Mouse (Mus musculus) forelimb bud, embryonic 11.5 days (tissue): ENCODE measurements around the gene Snd1.
A peak's percentile ranks its signal among the peaks of the same experiment; 100 is the strongest.
"Not testable (repeated sequence)": the region's sequence is repeated elsewhere in the genome, so short reads cannot be mapped to it uniquely, and the experiment has no call there.

Experiments used
- DNase-seq: peaks from one replicate; pipeline ENCODE4 v3.0.0-alpha.2; 2012; ENCODE audit warnings: low read depth, low spot score

The Snd1 gene

DNA sequence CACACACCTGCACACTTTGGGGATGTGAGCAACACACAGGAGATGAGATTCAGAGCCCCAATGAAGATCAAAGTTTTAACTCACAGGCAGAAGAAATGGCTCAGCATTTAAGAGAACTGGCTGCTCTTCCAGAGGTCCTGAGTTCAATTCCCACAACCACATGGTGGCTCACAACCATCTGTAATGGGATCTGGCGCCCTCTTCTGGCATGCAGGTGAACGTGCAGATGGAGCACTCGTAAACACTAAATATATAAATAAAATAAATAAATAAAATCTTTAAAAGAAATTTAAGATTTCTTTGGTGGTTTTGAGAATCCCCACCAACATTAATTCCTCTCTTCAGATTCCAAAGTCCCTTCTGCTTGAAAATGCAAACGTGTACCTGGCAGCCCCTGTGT, 429.5 kb downstream of the Snd1 start:
- no peak for DNase-seq

DNA sequence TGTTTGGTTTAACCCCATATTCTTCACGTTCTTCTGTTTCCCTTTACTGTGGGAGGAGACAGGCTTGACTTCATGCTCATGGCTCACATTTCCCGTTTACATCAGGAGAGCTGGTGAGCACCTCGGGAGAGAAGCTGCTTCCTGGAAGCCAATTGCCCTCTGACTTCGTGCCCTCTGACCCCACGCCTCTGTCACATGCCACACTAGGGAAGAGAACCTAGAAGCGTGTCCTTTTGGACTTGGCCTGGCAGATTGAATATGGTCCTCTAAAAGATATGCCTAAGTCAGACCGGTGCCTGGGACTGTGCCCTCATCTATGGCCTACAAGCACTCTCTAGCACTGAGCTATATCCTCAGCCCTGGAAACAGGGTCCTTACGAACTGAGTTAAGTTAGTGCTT, 430.4 kb downstream of the Snd1 start:
- DNase-seq, result no peak

DNA sequence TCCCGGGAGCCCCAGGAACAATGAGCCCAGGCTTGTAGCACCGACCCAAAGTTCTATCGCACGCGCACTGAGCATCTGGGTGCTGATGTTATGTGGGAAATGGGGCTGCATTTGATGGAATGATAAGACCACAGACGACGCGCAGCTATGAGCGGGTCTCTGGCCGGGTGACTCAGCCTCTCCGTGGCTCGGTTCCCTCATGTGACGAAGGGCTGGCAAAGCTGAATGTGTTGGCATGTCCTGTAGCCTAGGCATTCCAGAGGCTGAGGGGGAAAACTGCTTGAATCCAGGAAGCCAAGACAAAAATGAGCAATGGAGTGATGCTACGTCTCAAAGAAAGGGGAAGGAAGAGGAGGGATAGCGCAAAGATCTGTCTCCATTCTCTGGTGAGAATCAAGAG, 434.9 kb downstream of the Snd1 start:
- no peak for DNase-seq

DNA sequence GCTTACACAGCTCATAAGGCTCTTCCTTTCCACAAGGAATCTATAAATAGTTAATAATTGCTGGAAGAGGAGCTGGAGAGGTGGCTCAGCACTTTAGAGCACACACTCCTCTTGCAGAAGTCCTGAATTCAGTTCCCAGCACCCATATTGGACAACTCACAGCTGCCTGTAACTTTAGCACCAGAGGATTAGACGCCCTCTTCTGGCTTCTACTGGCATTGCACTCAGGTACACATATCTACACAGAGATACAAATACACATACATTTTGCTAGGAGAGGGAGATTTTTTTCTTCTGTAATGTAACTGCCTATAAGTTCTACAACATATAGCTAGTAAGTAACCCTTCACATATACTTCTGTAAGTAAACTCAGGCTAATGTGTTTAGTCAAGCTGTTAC, 440.0 kb downstream of the Snd1 start:
- no peak for DNase-seq

DNA sequence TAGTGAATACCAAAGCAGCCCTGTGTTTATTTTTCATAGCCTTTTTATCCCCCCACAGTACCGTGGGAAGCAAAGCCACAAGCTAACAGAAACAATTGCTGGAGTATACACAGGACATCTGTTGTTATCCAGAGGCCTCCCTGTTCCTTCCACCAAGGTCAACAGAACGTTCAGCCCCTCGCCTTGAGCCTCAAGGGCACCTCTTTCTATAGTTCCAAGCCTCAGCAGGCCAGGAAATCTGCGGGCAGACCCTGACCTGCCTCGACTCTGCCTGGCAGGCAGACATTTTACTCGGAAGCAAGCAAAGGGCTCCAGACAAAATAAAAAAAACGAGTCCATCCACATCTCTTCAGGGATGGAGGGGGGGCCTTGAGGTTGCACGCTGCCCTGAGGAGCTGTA, 441.7 kb downstream of the Snd1 start:
- DNase-seq, result no peak

DNA sequence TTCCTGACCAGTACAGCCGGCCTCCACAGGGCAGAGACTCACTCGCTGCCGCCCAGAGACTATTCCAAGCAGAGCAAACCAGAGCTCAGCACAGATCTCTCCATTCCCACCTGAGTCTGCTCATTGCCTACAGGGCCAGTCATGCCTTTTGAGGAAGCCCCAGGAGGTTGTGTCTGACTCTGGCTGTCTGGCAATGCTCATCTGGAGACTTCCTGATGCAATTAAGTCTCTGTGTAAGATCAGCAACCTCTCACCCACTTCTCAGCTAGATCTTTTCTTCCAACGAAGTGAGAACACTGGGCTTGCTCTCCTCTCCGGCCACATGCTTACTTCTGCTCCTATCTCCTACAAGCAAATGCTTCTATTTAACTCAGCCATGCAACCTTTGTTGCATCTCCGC, 444.4 kb downstream of the Snd1 start:
- DNase-seq, result no peak

DNA sequence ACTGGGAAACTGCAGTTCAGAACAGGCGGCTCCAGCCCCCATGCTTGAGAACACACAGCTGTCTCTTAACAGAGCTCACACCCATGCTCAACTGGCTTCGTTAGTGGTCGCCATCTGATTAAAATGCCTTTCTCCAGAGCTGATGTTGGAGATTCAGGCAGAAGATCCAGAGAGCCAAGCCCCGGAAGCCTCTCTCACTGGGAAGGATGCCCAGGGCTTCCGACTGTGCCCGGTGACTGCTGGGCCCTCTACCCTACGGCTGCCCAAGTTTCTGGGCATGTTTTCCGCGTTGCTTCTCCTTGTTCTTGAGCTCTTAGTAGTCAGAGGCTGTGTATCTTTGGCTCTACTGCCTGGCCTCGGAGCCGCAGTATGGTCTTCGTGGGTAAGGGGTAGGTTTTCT, 447.4 kb downstream of the Snd1 start:
- DNase-seq, result no peak

DNA sequence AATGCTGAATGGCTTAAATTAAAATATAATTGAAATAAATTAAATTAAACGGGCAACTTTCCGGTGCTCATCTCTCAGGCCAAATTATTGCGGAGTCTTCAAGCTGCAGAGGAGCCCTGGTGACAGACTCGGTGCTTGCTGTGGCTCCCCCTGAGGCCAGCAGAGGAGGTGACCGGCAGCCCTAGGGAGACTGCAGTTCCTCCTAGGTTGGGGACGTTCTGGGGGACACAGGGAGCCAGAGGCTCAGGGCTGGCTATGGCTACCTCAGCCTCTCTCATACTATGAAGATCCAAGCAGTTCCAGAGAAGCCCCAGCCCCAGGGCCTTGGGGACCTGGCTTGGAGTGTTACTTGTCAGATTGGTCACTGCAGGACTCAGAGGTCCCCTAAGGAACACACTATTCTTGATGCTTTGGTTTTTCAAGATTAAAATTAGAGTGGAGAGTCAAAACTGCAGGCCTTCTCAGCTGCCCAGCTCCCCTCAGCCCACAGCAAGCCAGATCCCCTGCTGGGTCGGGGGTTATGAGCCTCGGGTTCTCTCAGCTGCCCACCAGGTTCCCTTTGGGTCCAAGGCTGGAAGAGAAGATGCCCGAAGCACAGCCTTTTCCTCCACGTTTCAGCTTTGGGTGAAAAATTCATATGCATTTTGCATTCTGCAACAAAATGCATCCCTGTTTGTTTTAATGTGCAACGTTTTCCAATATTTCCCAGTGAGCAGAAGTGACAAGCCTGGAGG, 448.3 kb downstream of the Snd1 start:
- no peak for DNase-seq

DNA sequence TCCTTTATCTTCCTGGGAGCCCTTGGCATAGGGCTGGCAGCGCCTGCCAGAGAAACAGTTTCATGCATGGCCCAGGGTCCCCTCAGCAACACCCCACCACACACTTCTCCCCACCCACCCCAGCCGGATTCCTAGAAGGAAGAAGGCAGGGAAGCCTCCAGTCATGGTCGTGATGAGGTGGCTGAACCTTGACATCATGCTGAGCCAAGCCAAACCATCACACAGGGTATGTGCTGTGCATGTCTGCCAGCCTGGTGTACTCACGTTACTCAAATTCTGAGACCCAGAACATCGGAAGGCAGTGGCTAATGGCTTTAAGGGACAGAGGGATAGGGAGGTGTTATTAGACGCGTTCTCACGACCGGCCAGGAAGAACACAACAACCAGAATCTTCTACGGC, 448.9 kb downstream of the Snd1 start:
- no peak for DNase-seq

DNA sequence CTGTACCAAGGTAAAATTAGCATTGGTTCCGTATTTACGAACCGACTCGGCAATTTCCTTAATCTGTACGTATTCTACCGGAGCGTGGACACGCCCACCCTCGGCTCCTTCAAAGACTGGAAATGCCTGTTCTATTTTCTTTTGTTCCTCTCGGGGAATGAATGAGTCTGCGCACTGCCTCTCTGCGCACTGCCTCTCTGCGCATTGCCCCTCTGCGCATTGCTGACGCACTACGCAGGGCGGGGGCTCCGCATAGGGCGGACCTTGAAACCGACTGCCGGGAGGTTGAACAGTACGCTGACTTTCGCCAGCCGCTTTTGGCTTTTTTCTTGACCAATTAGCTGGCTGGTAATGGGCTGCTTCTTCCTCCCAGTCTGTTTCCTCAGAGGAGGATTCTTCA, 453.0 kb downstream of the Snd1 start:
- not testable (repeated sequence) for DNase-seq

DNA sequence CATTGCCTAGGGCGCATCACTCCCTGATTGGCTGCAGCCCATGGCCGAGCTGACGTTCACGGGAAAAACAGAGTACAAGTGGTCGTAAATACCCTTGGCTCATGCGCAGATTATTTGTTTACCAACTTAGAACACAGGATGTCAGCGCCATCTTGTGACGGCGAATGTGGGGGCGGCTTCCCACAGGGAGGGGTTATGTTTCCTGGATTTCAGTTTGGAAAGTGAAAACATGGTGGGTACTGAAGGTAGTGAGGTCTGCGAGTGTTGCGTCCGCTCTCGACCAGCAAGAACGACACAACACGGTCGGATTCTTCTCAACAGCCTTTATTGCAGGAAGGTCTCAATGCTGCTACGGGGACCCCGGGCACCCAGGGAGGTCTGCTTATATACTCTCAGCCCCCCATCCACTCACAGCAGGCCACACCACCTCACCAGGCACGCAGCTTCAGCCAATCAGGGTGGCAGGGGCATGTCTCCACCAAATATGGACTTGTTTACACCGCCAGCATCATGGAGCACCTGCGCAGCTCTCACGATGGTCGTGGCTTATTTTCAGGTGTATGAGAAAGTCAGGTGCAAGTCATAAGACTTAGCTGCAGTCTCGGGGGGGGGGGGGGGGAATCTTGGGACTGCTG, 454.3 kb downstream of the Snd1 start:
- DNase-seq, result peak; percentile 55

DNA sequence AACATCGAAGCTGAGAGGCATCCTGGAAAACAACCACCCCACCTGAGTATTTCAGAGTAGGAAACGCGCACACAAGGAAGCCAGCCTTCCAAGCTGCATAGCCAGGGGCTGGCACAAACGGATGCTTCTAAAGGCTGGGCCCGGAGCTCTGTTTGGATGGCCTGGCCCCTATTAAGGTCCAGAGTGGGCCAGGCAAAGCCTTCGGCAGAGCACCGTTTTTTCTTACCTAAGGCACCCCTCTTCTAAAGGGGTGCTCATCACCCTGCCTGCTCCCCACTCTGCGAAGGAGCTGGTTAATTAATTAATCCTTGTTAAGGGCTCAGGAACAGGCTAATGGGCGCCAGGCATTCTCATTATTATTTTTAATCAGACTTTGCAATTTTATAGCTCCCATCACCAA, 456.3 kb downstream of the Snd1 start:
- DNase-seq, result no peak

DNA sequence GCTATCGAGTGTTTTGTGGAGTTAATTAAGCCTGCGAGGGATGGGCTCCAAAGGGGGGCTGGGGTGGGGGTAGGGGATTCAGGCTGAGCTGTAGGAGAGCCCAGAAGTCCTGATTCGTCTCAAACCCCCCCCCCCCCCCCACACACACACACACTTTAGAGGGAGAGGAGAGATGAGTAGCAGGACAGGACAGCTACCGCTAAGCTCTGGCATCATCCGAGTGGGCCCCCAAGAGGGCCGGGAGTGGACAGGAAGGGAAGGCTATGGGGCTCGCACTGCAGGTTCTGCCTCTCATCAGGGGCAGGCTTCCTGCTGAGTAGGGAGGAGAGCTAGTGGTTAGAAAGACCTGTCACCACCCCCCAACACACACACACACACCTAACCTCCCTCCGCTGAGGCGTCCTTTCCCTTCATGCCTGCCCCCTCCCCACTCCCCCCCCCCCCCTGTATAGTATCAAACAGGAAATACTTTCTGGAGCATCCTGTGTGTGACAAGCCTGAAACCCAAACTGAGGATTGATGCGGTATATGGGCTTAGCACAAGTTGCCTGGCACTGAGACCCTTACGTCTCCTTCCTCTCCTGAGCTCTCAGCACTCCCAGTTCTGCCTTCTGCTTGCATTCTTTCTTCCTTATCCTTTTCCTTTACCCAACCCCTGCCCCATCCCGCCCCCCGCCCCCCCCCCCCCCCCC, 456.8 kb downstream of the Snd1 start:
- no peak for DNase-seq

DNA sequence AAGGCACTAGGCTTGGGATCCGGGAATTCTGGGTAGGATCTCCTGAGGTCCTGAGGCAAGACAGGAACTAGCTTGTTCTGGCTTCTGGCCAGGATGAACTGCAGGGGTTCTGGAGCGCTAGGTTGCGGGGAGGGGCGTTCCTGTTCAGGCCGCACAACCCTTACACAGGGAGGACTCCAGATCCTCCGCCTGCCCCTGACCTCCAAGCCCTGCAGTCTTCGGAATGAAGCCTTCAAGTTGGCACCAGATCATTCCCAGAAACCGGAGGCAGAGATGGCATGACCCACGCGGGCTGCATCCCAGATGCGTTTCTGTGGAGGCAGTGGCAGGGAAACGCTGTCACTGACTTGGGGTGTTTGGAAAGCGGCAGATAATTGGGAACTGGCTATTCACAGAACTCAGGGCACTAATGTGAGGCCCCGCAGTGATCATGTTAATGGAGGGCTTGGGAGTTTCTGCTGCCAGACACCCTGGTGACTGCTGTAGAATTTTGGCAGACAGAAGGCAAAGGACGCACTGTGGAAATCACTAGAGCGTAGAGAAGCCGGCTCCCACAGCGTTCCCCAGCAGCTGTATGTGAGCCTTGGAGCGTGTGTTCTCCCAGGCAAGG, 457.5 kb downstream of the Snd1 start:
- DNase-seq, result peak; percentile 65

DNA sequence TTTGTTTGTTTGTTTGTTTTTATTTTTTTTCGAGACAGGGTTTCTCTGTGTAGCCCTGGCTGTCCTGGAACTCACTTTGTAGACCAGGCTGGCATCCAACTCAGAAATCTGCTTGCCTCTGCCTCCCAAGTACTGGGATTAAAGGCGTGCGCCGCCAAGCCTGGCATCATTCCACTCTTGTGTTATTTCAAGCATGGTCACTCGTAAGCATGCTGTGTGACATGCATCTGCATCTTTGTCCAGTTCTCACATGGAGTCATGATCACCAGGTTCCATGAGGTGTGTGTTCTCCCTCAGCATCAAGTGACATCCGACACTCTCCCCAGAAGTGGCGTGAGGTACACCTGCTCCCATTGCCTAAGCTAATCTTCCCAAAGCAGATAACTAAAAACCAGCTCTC, 460.8 kb downstream of the Snd1 start:
- DNase-seq, result no peak

DNA sequence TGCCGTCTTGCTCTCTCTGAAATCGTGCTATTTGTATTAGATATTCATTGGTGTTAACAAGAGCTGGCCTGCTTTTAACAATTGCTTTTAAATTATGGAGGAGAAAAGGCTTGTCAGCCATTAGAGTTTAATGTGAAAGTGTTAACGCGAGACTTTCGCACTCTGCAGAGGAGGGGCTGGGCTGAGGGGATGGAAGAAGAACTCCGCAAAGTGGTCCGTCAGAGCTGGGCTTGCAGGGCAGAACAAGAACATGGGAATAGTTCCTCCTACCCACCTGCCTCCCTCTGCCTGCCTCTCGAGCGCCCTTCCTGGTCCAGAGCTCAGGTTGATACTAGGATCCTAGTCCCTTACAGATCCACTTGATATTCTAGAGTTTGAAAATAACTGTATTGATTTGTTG, 472.3 kb downstream of the Snd1 start:
- no peak for DNase-seq

DNA sequence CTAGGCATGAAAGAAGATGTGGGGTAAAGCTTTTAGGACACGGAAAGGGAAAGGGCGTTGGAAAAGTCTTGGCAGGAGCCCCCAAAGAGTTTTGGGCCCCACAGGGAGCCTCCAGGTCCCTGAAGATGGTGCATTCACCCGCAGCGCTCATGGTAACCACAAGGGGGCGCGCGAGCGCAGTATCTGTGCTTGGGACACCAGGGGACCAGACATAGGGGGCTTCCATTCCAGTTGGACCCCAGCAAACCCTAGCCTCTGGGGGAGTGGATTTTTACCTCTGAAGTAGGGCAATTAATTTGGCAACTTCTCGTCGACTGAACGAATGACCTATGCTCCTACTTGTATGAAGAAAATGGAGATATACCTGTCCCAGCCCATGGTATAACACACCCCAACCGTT, 474.3 kb downstream of the Snd1 start:
- peak; percentile 68 for DNase-seq

DNA sequence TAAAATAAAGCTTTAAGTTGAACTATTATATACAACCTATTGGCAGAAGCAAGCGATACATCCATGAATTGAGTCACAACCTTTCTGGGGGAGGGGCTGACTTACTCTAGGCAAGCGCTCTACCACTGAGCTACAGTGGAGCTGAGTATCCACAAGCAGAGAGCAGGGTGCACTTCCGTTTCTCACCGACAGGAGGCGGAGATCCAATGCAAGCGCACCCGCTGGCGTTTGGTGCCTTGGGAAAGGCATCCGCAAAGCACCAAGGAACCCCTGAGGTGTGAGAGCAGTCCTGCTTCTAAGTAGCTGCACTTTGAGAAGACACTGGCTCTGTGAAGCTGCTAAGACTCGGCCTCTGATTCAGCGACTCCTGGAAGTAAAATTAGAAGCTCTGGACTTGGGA, 480.6 kb downstream of the Snd1 start:
- peak; percentile 67 for DNase-seq

DNA sequence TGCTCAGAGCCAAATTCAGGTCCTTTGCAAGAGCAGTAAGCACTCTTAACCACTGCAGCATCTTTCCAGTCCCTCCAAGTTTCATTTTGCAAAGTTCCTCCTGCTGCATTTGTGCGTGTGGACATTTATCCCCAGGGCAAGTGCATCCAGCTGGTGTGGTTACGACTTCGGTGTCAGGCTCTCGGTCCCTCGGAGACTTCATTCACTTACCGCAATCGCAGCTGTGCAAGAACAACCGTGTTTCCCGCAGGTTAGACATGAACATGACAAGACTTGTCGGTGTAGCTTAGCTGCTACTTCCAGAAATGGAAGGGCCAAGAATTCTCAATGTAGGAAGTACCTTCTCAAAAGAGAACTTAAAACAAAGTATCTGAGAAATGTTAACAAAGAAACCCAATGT, 482.5 kb downstream of the Snd1 start:
- DNase-seq, result no peak

DNA sequence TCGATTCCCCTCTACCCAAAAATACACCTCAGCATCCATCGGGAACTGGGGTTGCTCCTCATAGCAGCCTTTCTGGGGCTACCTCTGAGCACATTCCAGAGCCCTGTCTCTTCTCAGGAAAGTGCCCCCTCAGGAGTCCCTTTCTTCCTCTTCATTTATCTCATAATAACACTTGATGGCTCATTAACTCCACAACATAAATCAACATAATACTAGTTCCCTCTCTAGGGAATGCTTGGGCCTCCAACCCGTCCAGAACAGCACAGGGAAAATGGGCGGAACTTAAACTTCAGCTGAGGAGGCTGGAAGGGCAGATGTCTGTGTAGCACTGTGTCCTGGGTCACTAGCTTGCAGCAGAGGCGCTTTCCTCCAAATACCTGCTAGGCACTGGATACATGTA, 488.2 kb downstream of the Snd1 start:
- DNase-seq, result no peak

DNA sequence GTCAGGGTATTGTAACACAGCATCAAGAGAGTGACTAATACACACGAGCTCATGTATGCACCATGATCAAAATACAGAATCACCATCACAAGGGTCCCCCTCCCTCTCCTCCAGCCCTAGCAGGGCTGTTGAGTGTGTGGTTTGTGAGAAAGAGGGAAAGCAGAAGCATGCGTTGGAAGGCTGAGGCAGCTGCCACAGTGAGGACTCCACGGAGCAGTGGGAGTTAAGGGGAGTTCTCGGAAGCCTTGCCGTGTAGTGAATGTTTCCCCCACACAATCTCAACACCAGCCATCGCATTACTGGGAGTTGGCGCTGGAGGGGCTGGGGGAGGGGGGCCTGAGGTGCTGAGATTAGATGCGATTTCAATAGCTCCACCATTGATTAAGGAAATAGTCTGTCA, 490.3 kb downstream of the Snd1 start:
- no peak for DNase-seq

DNA sequence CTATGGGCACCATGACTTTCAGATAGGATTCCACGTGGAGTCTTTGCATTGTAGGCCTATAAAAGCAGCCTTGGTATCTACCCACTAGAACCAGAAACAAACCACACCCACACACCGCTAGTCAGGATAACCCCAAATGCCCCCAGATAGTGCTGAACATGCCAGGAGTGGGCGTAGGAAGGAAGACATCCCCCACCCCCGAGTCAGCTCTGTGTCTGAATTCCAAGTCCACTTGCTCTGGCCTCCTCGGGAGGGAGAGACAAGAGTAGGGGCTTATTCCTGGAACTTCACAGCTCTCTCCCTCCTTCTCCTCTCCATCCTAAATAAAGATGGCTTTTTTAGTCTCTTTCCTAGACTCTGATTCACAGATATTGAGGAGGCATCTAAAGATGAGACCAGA, 494.7 kb downstream of the Snd1 start:
- no peak for DNase-seq

DNA sequence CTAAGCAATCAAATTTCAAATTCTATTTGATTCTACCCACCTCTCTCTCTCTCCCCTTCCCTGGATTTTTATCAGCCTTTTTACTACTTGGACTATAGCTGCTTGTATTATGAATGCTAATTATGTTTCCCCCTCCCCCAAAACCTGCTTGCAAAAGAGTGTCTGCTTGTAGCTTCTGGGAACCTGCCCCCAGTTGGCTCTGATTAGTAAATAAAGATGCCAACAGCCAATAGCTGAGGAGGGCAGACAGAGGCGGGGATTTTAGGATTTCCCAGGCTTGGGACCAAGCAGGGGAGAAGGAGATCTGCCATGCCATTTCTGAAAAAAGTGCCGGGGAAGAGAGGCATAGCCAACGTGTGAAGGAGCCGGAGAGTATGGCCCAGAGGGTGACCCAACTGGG, 495.8 kb downstream of the Snd1 start:
- DNase-seq, result no peak
